Mouse (Mus musculus) megakaryocyte, adult 5-6 weeks (primary cell): ENCODE measurements around the gene Gm20388. TPM values are rescaled to one million over a fixed set of nuclear protein-coding genes. Genes with fewer than 3 reads are reported as not detected.

ENCODE experiments used
- ATAC-seq: 2 replicates; pipeline ENCODE4 v1.8.0; 2016; ENCODE audit warnings: mild to moderate bottlenecking, inconsistent platforms; ENCODE audit not compliant: poor library complexity, severe bottlenecking
- total RNA-seq, 2 experiments: library from RNA; stranded (forward) in 1 of 2; stranded (reverse) in 1 of 2; fragments of 153-499, 151-499 nt in 1 of 2; fragments of 221-1000, 200-1000 nt in 1 of 2; gene quantifications; 2 replicates each; pipeline versions ENCODE4 v1.2.3 to v1.2.4; 2015 to 2017

Gene Gm20388
- total RNA-seq, 2 experiments from 2014 or later: 7.6 to 15.5 TPM

GRCm38 (mm10) chr8:121809524-121810155 is 1899.0 kb downstream of the Gm20388 start:
- ATAC-seq: no peak

GRCm38 (mm10) chr8:121811502-121811901 is 1900.9 kb downstream of the Gm20388 start:
- ATAC-seq: no peak

GRCm38 (mm10) chr8:121811931-121812570 is 1901.4 kb downstream of the Gm20388 start:
- ATAC-seq: no peak

GRCm38 (mm10) chr8:121818226-121818625 is 1907.6 kb downstream of the Gm20388 start:
- no peak for ATAC-seq

GRCm38 (mm10) chr8:121820840-121821239 is 1910.2 kb downstream of the Gm20388 start:
- ATAC-seq: no peak

GRCm38 (mm10) chr8:121821320-121821719 is 1910.7 kb downstream of the Gm20388 start:
- ATAC-seq: no peak

GRCm38 (mm10) chr8:121821770-121822169 is 1911.1 kb downstream of the Gm20388 start:
- no peak for ATAC-seq

GRCm38 (mm10) chr8:121827726-121828125 is 1917.1 kb downstream of the Gm20388 start:
- no peak for ATAC-seq

- ATAC-seq: no peak
Observed at GRCm38 (mm10) chr8:121828376-121829023, 1917.9 kb downstream of the Gm20388 start.

GRCm38 (mm10) chr8:121829048-121829776 is 1918.6 kb downstream of the Gm20388 start, which contains the start of gene Klhdc4:
Klhdc4 (minus strand) TSS chr8:121829569.
- peak; percentile 98 for ATAC-seq

GRCm38 (mm10) chr8:121829777-121830362 is 1919.2 kb downstream of the Gm20388 start:
- peak; percentile 61 for ATAC-seq

- no peak for ATAC-seq
Observed at GRCm38 (mm10) chr8:121832061-121832460, 1921.4 kb downstream of the Gm20388 start.

- ATAC-seq: peak; percentile 82
Observed at GRCm38 (mm10) chr8:121832503-121832902, 1921.9 kb downstream of the Gm20388 start.

GRCm38 (mm10) chr8:121841242-121841641 is 1930.6 kb downstream of the Gm20388 start:
- peak; percentile 83 for ATAC-seq

- ATAC-seq: no peak
Observed at GRCm38 (mm10) chr8:121842064-121842955, 1931.7 kb downstream of the Gm20388 start.

GRCm38 (mm10) chr8:121843184-121843733 is 1932.6 kb downstream of the Gm20388 start:
- ATAC-seq: no peak

- no peak for ATAC-seq
Observed at GRCm38 (mm10) chr8:121844765-121845164, 1934.1 kb downstream of the Gm20388 start.

GRCm38 (mm10) chr8:121846815-121847214 is 1936.2 kb downstream of the Gm20388 start:
- no peak for ATAC-seq

- ATAC-seq: no peak
Observed at GRCm38 (mm10) chr8:121847261-121847822, 1936.7 kb downstream of the Gm20388 start.
